Mouse (Mus musculus) limb, embryonic 12.5 days (tissue): ENCODE data around the gene L2hgdh. TPM values are rescaled to one million over a fixed set of nuclear protein-coding genes. Genes with fewer than 3 reads are reported as not detected.

Experiments
- ATAC-seq: fragments of 200-750 bp; cut with Nextera tagmentation; 2 replicates; pipeline ENCODE4 v1.8.0; 2017; ENCODE audit warnings: low read depth, moderate TSS enrichment; ENCODE audit not compliant: insufficient number of reproducible peaks, insufficient read depth, low FRiP score, low TSS enrichment
- H3K27ac ChIP-seq: fragments of 300-500 bp; sonication (generic); 2 replicates; pipeline ENCODE4 v1.5.1; 2016; ENCODE audit warnings: mild to moderate bottlenecking, moderate library complexity
- H3K27me3 ChIP-seq: fragments of 300-500 bp; sonication (generic); 2 replicates; pipeline ENCODE4 v1.6.1; 2016; ENCODE audit warnings: mild to moderate bottlenecking, moderate library complexity
- H3K36me3 ChIP-seq: fragments of 300-500 bp; sonication (generic); 2 replicates; pipeline ENCODE4 v1.6.1; 2016; ENCODE audit warnings: mild to moderate bottlenecking, moderate library complexity
- H3K4me1 ChIP-seq: fragments of 300-500 bp; sonication (generic); replicated peaks from 2 replicates; pipeline ENCODE4 v1.6.1; 2016
- H3K4me2 ChIP-seq: fragments of 300-500 bp; sonication (generic); 2 replicates; pipeline ENCODE4 v1.6.1; 2016; ENCODE audit warnings: mild to moderate bottlenecking, moderate library complexity
- H3K4me3 ChIP-seq: fragments of 300-500 bp; sonication (generic); replicated peaks from 2 replicates; pipeline ENCODE4 v1.5.1; 2016; ENCODE audit warnings: mild to moderate bottlenecking
- H3K9ac ChIP-seq: fragments of 300-500 bp; sonication (generic); replicated peaks from 2 replicates; pipeline ENCODE4 v1.6.1; 2016; ENCODE audit warnings: mild to moderate bottlenecking, moderate library complexity
- H3K9me3 ChIP-seq: fragments of 300-500 bp; sonication (generic); 2 replicates; pipeline ENCODE4 v1.6.1; 2016; ENCODE audit warnings: mild to moderate bottlenecking, moderate library complexity
- WGBS: fragments of 180-500 bp; shearing (Covaris S2); methylation state at CpG from one replicate; pipeline ENCODE4 v1.1.7; 2016; 5-methylcytosine and 5-hydroxymethylcytosine counted together
- polyA plus RNA-seq: library from polyadenylated mRNA; unstranded; fragments of >200 nt; fragmentation: Nextera tagmentation; extraction: Ambion mirVana; gene quantifications from 2 replicates; pipeline ENCODE4 v1.2.1, GENCODE M21; 2016

The L2hgdh gene
- 19.6 and 22.3 TPM in 2 replicates for polyA plus RNA-seq

GRCm38 (mm10) chr12:69724711-69725460, at the start of gene L2hgdh, which contains the start of gene Atp5s:
L2hgdh (minus strand) TSS chr12:69724873.
Atp5s (plus strand) TSS chr12:69724950.
- no peaks in the 10 kb centered on the region for H3K27me3 ChIP-seq
- H3K9ac ChIP-seq = peak within 1 kb of the TSS; percentile 71
- peaks cover 14% of the 10 kb centered on the region for H3K36me3 ChIP-seq
- WGBS = under 1% methylated on average over 59 of the region's 60 CpGs
- peak; percentile 96 for ATAC-seq
- H3K27ac ChIP-seq = peak within 1 kb of the TSS; percentile 88
- H3K4me2 ChIP-seq = peak within 1 kb of the TSS; percentile 87
- H3K4me3 ChIP-seq = peak within 1 kb of the TSS; percentile 64
- H3K9me3 ChIP-seq = peaks cover 2% of the 10 kb centered on the region
- H3K4me1 ChIP-seq = peaks cover 15% of the 10 kb centered on the region

GRCm38 (mm10) chr12:69768841-69769240, 44.2 kb upstream of the L2hgdh start:
- no peak overlapping the region for H3K9ac ChIP-seq
- no peak overlapping the region for H3K27ac ChIP-seq
- H3K9me3 ChIP-seq = peaks cover 4% of the 10 kb centered on the region; the same call in 1 of the 2 replicates
- no peak overlapping the region for H3K4me3 ChIP-seq
- peaks cover 10% of the 10 kb centered on the region for H3K4me1 ChIP-seq
- H3K4me2 ChIP-seq = no peak overlapping the region
- no peak for ATAC-seq
- no peaks in the 10 kb centered on the region for H3K36me3 ChIP-seq
- H3K27me3 ChIP-seq = no peaks in the 10 kb centered on the region; the same call in 1 of the 2 replicates
- 54% methylated on average over 2 of the region's 2 CpGs for WGBS

GRCm38 (mm10) chr12:69767476-69768258, 43.0 kb upstream of the L2hgdh start:
- no peak overlapping the region for H3K4me3 ChIP-seq
- 53% methylated on average over 9 of the region's 9 CpGs for WGBS
- H3K9ac ChIP-seq = no peak overlapping the region
- 0 out of 2 replicates have a peak, but pooled peaks have one; percentile 26 for ATAC-seq
- no peaks in the 10 kb centered on the region; the same call in 1 of the 2 replicates for H3K27me3 ChIP-seq
- no peaks in the 10 kb centered on the region for H3K36me3 ChIP-seq
- no peak overlapping the region for H3K4me2 ChIP-seq
- peaks cover 4% of the 10 kb centered on the region; the same call in 1 of the 2 replicates for H3K9me3 ChIP-seq
- H3K4me1 ChIP-seq = peaks cover 10% of the 10 kb centered on the region
- no peak overlapping the region for H3K27ac ChIP-seq

- Histone ChIP-seq H3K36me3 (no peaks in the 10 kb centered on the region), H3K4me2 (no peak overlapping the region), H3K4me3 (no peak overlapping the region), H3K27ac (no peak overlapping the region), H3K9me3 (peaks cover 4% of the 10 kb centered on the region; the same call in 1 of the 2 replicates), H3K4me1 (peaks cover 10% of the 10 kb centered on the region), H3K9ac (no peak overlapping the region), H3K27me3 (no peaks in the 10 kb centered on the region; the same call in 1 of the 2 replicates)
- no peak for ATAC-seq
- 88% methylated on average over 10 of the region's 10 CpGs for WGBS
Observed at GRCm38 (mm10) chr12:69766185-69766904, 41.7 kb upstream of the L2hgdh start.

GRCm38 (mm10) chr12:69765543-69765942, 40.9 kb upstream of the L2hgdh start:
- Histone ChIP-seq H3K9me3 (peaks cover 4% of the 10 kb centered on the region; the same call in 1 of the 2 replicates), H3K27ac (no peak overlapping the region), H3K4me2 (no peak overlapping the region), H3K27me3 (no peaks in the 10 kb centered on the region; the same call in 1 of the 2 replicates), H3K9ac (no peak overlapping the region), H3K36me3 (no peaks in the 10 kb centered on the region), H3K4me1 (peaks cover 10% of the 10 kb centered on the region), H3K4me3 (no peak overlapping the region)
- WGBS = 75% methylated on average over 9 of the region's 9 CpGs
- ATAC-seq = no peak

GRCm38 (mm10) chr12:69761603-69762002, 36.9 kb upstream of the L2hgdh start:
- 69% methylated on average over 2 of the region's 2 CpGs for WGBS
- H3K4me2 ChIP-seq = no peak overlapping the region
- no peak for ATAC-seq
- no peak overlapping the region for H3K4me3 ChIP-seq
- H3K27ac ChIP-seq = no peak overlapping the region
- peaks cover 31% of the 10 kb centered on the region for H3K4me1 ChIP-seq
- H3K9ac ChIP-seq = no peak overlapping the region
- no peaks in the 10 kb centered on the region for H3K9me3 ChIP-seq
- no peaks in the 10 kb centered on the region for H3K36me3 ChIP-seq
- no peaks in the 10 kb centered on the region; the same call in 1 of the 2 replicates for H3K27me3 ChIP-seq

GRCm38 (mm10) chr12:69760743-69761406, 36.2 kb upstream of the L2hgdh start:
- Histone ChIP-seq H3K36me3 (no peaks in the 10 kb centered on the region), H3K4me3 (no peak overlapping the region), H3K4me1 (peaks cover 31% of the 10 kb centered on the region), H3K9me3 (no peaks in the 10 kb centered on the region), H3K9ac (no peak overlapping the region), H3K4me2 (no peak overlapping the region), H3K27me3 (no peaks in the 10 kb centered on the region), H3K27ac (no peak overlapping the region)
- ATAC-seq = no peak
- 82% methylated on average over 20 of the region's 20 CpGs for WGBS

GRCm38 (mm10) chr12:69760014-69760413, 35.3 kb upstream of the L2hgdh start:
- Histone ChIP-seq H3K4me2 (no peak overlapping the region), H3K9me3 (no peaks in the 10 kb centered on the region), H3K27me3 (no peaks in the 10 kb centered on the region), H3K4me3 (no peak overlapping the region), H3K27ac (peak overlapping the region; percentile 56), H3K9ac (no peak overlapping the region), H3K4me1 (peaks cover 27% of the 10 kb centered on the region), H3K36me3 (no peaks in the 10 kb centered on the region)
- ATAC-seq = no peak
- WGBS = 17% methylated on average over 6 of the region's 6 CpGs

GRCm38 (mm10) chr12:69759267-69759885, 34.7 kb upstream of the L2hgdh start:
- no peak for ATAC-seq
- Histone ChIP-seq H3K9me3 (no peaks in the 10 kb centered on the region), H3K27me3 (no peaks in the 10 kb centered on the region), H3K4me3 (no peak overlapping the region), H3K27ac (peak overlapping the region; percentile 60; the same call in 1 of the 2 replicates), H3K9ac (no peak overlapping the region), H3K4me2 (no peak overlapping the region), H3K36me3 (no peaks in the 10 kb centered on the region), H3K4me1 (peaks cover 27% of the 10 kb centered on the region)
- WGBS = 20% methylated on average over 7 of the region's 7 CpGs
